Mouse (Mus musculus) kidney, postnatal 4 days (tissue): Measurements from ENCODE around the gene C9orf72.
A peak's percentile ranks its signal among the peaks of the same experiment; 100 is the strongest.

Experiments used
- DNase-seq, 2 experiments: peaks; one replicate each; pipeline ENCODE4 v3.0.0; 2021; ENCODE audit warnings: mixed read lengths in 2 of 2

The C9orf72 gene

DNA sequence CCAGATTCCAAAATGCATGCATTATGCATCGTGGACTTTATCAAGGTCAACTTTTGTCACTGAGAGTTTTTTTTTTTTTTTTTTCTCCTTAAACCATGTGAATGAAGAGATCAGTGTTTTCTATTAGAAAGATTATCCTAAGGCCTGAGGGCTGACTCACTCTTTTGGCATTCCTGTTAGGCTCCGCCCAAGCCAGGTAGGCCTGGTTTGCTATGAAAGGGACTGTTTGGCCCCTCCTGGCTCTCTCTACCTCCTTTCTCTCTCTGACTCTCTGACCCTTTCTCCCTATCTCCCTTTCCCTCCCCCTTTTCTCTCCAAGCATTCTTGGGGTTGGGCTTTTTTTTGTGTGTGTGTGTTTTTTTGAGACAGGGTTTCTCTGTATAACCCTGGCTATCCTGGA is 50.4 kb downstream of the C9orf72 start:
- DNase-seq = no peak

GRCm38 (mm10) chr4:35173551-35173950 is 52.4 kb downstream of the C9orf72 start:
- DNase-seq = no peak

GRCm38 (mm10) chr4:35172471-35172870 is 53.5 kb downstream of the C9orf72 start:
- no peak for DNase-seq

GRCm38 (mm10) chr4:35169571-35170125 is 56.3 kb downstream of the C9orf72 start:
- DNase-seq = no peak

GRCm38 (mm10) chr4:35167855-35168254 is 58.1 kb downstream of the C9orf72 start:
- no peak for DNase-seq

- peak in 1 of 2 experiments; percentile 23 for DNase-seq
Observed at GRCm38 (mm10) chr4:35165947-35166346, 60.0 kb downstream of the C9orf72 start.

- no peak for DNase-seq
Observed at GRCm38 (mm10) chr4:35165275-35165674, 60.7 kb downstream of the C9orf72 start.

DNA sequence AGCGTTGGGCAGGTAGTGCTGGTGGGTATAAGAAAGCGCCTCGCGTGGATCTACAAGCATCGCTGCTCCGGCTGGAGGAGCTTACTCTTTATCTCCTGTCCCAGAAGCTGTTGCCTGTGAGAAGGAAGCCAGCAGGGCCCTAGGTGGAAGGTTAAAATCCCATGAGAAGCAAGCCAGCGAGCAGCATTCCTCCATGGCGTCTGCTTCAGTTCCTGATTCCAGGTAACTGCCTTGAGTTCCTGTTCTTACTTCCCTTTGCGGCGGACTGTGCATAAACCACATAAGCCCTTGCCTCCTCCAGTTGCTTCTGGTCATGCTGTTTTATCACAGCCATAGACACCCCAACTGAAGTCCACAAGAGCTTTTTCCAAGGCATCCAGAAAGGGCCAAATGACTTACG is 68.2 kb downstream of the C9orf72 start:
- no peak for DNase-seq

DNA sequence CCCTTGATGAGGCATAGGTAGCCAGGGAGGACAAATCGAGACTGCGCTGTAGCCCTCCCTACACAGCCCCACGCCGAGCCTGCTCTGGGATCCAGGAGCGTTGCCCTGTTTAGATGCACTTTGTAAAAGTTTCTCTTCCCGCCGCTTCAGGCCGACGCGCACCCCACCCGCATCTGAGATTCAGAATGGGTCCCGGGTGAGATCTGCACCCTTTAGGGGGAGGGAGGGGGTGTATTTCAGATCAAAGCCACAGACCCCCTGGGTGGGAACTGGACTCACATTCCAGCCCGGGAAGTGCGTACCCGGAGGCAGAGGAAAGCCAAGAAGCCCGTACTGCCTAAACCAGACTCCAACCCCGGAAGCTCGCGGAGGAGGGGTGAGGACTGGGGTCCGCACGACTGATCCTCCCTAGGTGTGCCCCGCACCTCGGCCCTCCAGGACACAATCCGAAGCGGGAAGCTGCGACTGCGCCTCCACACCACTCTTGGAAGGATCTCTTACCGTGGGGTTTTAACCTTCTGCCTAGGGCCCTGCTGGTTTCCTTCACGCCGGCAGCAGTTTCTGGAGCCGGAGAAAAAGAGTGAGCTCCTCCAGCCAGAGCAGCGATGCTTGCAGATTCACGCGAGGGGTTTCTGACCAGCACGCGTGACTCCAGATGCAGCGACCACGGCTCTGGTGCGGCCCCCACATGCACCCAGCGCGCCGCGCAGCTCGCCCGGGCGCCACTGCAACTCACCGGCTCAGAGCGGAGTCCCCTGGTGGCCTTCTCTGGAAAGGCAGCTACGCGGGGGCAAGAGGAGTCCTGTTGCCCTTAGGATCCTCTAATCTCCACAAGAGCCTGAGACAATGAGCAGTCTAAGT is 69.0 kb downstream of the C9orf72 start, which contains the start of gene Mob3b:
Gene Mob3b (minus strand): TSS at position 734 of the 861 bp plus-strand sequence.
- peak; percentile 94 to 95 for DNase-seq

GRCm38 (mm10) chr4:35156149-35156611 is 69.8 kb downstream of the C9orf72 start:
- peak; percentile 78 to 83 for DNase-seq

DNA sequence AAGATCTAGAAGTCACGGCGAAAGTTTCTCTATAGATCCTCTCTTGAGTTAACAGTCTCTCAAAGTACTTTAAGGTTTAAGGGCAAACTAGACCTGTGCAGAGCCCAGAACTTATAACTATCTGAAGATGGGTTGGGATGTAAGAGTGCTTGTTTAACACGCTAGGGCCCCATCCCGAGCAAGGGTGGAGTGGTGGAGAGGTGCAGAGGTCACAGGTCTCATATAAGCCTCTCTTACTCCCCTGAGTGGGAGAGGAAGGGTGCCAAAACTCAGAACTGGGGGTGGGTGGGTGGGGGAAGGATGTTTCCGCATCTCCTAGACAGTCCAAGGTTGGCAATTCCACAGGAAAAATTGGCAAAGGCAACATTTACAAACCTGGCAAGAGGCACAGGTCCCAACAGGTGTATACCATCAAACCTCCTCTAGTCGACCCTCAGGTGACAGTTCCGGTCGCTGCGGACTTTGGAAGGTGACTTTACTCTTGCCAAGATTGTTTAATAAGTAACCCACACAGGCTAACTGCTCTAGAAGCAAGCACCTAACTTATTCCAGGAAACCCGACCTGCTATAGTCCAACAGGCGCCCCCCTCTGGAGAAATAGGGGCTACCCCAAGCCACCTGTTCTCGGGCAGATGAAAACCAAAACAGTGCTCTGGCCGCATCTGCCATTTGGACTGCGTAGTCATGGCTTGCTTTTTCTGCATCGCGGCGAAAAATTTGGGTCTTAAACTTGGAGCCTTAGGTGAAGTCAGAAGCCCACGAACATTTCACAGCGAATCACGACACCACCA is 70.6 kb downstream of the C9orf72 start:
- DNase-seq = peak; percentile 76 to 85

GRCm38 (mm10) chr4:35154051-35154450 is 71.9 kb downstream of the C9orf72 start:
- no peak for DNase-seq

DNA sequence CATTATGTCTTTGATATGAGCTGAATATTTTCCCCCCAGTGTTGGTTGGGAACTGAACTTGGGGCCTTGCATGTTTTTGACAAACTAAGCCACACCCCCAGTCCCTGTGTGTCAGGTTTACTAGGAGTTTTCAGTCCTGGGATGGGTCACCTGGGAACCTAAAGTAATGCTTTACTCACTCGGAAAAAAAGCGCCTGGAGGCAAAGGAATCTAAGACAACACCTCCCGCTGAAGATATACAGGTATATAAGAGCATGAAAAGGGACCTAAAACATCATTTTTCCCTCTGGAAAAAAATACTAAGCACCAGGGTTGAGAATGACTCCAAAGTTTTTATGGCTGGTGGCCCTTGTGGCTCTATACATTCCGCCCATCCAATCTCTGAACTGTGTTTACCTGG is 74.2 kb downstream of the C9orf72 start, which contains the start of gene Ifnk:
Gene Ifnk (plus strand): TSS at position 301 of the 400 bp plus-strand sequence.
- DNase-seq = no peak

DNA sequence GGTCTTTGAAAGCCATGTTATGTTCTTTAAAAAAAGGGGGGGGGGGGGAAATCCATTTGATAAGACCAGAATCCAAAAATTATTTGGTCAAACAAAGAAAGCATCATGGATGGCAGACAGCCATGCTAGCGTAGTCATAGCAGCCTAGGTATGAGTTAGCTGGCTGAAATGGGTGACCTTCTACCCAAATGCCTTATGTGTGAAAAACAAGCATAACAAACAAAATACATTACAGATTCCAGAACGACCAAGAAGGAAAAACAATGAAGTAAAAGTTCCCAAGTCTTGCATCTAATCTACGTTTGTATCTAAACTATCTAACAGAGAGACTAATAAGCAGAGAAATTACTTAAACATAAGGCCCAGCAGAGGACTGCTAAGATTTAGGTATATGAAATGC is 75.3 kb downstream of the C9orf72 start:
- no peak for DNase-seq

DNA sequence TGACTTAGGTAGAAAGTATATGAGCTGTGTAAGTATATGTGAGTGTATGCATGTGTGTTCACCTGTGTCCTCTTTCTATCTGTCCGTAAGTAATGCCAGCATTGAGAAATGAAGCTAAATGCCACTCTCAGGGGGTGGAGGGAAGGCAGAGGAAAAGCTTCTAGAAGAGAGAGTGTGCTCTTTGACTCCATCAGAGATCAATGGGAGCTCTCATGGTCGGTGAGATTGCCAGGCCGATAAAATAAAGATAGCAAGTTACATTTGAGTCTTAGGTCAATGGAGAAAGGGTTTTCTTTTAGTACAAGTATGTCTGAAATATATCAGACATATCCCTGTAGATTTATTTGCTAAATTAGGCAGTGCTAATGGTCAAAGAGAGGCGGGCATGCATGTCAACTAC is 77.6 kb downstream of the C9orf72 start:
- no peak for DNase-seq

DNA sequence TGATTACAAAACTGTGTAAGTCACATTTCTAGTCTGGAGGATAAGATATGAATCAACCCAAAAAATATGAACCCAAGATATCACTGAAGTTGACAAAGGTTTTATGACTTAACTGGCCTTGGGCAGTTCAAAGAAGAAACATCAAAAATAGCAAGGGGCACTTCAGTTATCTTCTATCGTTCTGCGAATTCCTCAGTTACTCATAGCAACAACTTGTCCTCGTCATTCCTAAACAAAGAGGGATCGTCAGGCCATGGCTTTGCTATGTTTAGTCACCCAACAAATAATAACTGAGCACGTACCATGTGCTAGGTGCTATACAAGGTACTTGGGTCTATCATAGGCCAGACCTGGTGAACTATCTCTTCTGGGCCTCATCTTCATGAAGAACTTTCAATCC is 79.4 kb downstream of the C9orf72 start:
- DNase-seq = no peak

GRCm38 (mm10) chr4:35145726-35146125 is 80.2 kb downstream of the C9orf72 start:
- no peak for DNase-seq

GRCm38 (mm10) chr4:35143472-35144102 is 82.4 kb downstream of the C9orf72 start:
- DNase-seq = no peak
